Mouse (Mus musculus): ENCODE measurements around the gene Atat1. TPM values are rescaled to one million over a fixed set of nuclear protein-coding genes. Genes with fewer than 3 reads are reported as not detected.
"Not testable (repeated sequence)": the region's sequence is repeated elsewhere in the genome, so short reads cannot be mapped to it uniquely, and the experiment has no call there.

Atat1 gene
- 18.1 and 18.3 TPM in 2 replicates for total RNA-seq (2014; fragmentation: Nextera tagmentation)
- total RNA-seq (2017), result 7.3 and 10.5 TPM in 2 replicates
- polyA plus RNA-seq (2012), result 16.3 and 17.3 TPM in 2 replicates

GRCm38 (mm10) chr17:35909919-35910369 is at the start of gene Atat1:
Gene Atat1, minus strand, starts transcription at chr17:35910075.
- peak; percentile 77 for DNase-seq (ENCODE audit: low spot score)
- H3K36me3 ChIP-seq (replicated peaks), result peaks cover 86% of the 10 kb centered on the region
- ATAC-seq (ENCODE audit: extremely low read depth, insufficient number of reproducible peaks, low FRiP score, poor library complexity, severe bottlenecking), result peak; percentile 81
- no peaks in the 10 kb centered on the region for H3K9me3 ChIP-seq (replicated peaks)
- TF ChIP-seq TAL1 (conservative IDR thresholded peaks at IDR 0.05; ENCODE audit: low read depth, low read length), result no peak
- no peak for TF ChIP-seq GATA1 (IDR thresholded peaks at IDR 0.05; ENCODE audit: borderline replicate concordance, low read length)
- TF ChIP-seq GATA2 (IDR thresholded peaks at IDR 0.05; ENCODE audit: borderline replicate concordance, low read depth, low read length), result no peak
- no peak for TF ChIP-seq POLR2AphosphoS5 (IDR thresholded peaks at IDR 0.05; ENCODE audit: insufficient replicate concordance, low read depth, low read length)
- no peak for TF ChIP-seq CTCF (IDR thresholded peaks at IDR 0.05; ENCODE audit: low read depth, low read length)
- H3K27me3 ChIP-seq (ENCODE audit: insufficient read depth, low read length), result no peaks in the 10 kb centered on the region
- peak within 1 kb of the TSS; percentile 80 for H3K4me3 ChIP-seq (ENCODE audit: low read depth, low read length)
- peaks cover 62% of the 10 kb centered on the region for H3K4me1 ChIP-seq (ENCODE audit: insufficient read depth, low read depth, low read length)

GRCm38 (mm10) chr17:35958533-35959223 is 48.8 kb upstream of the Atat1 start:
- no peak for TF ChIP-seq TAL1 (conservative IDR thresholded peaks at IDR 0.05; ENCODE audit: low read depth, low read length)
- TF ChIP-seq CTCF (IDR thresholded peaks at IDR 0.05; ENCODE audit: low read depth, low read length), result no peak
- TF ChIP-seq GATA1 (IDR thresholded peaks at IDR 0.05; ENCODE audit: borderline replicate concordance, low read length), result no peak
- TF ChIP-seq POLR2AphosphoS5 (IDR thresholded peaks at IDR 0.05; ENCODE audit: insufficient replicate concordance, low read depth, low read length), result no peak
- TF ChIP-seq GATA2 (IDR thresholded peaks at IDR 0.05; ENCODE audit: borderline replicate concordance, low read depth, low read length), result no peak

GRCm38 (mm10) chr17:35954665-35955064 is 44.8 kb upstream of the Atat1 start:
- DNase-seq (ENCODE audit: low spot score), result no peak
- no peak overlapping the region for H3K4me3 ChIP-seq (ENCODE audit: low read depth, low read length)
- peaks cover 54% of the 10 kb centered on the region for H3K36me3 ChIP-seq (replicated peaks)
- no peaks in the 10 kb centered on the region for H3K9me3 ChIP-seq (replicated peaks)
- peaks cover 9% of the 10 kb centered on the region; the same call in 1 of the 2 replicates for H3K27me3 ChIP-seq (ENCODE audit: insufficient read depth, low read length)
- TF ChIP-seq POLR2AphosphoS5 (IDR thresholded peaks at IDR 0.05; ENCODE audit: insufficient replicate concordance, low read depth, low read length), result no peak
- TF ChIP-seq GATA1 (IDR thresholded peaks at IDR 0.05; ENCODE audit: borderline replicate concordance, low read length), result no peak
- no peak for TF ChIP-seq GATA2 (IDR thresholded peaks at IDR 0.05; ENCODE audit: borderline replicate concordance, low read depth, low read length)
- TF ChIP-seq CTCF (IDR thresholded peaks at IDR 0.05; ENCODE audit: low read depth, low read length), result no peak
- no peak for TF ChIP-seq TAL1 (conservative IDR thresholded peaks at IDR 0.05; ENCODE audit: low read depth, low read length)
- peaks cover 16% of the 10 kb centered on the region for H3K4me1 ChIP-seq (ENCODE audit: insufficient read depth, low read depth, low read length)
- no peak for ATAC-seq (ENCODE audit: extremely low read depth, insufficient number of reproducible peaks, low FRiP score, poor library complexity, severe bottlenecking)

More at GRCm38 (mm10) chr17:35958533-35959223, 48.8 kb upstream of the Atat1 start:
- ATAC-seq (ENCODE audit: extremely low read depth, insufficient number of reproducible peaks, low FRiP score, poor library complexity, severe bottlenecking) (no peak), DNase-seq (ENCODE audit: low spot score) (no peak)
- Histone ChIP-seq H3K4me1 (ENCODE audit: insufficient read depth, low read depth, low read length) (peaks cover 22% of the 10 kb centered on the region), H3K27me3 (ENCODE audit: insufficient read depth, low read length) (no peaks in the 10 kb centered on the region; the same call in 1 of the 2 replicates), H3K9me3 (replicated peaks) (no peaks in the 10 kb centered on the region), H3K36me3 (replicated peaks) (peaks cover 92% of the 10 kb centered on the region), H3K4me3 (ENCODE audit: low read depth, low read length) (no peak overlapping the region)

GRCm38 (mm10) chr17:35952559-35952958 is 42.7 kb upstream of the Atat1 start:
- not testable (repeated sequence) for ATAC-seq (ENCODE audit: extremely low read depth, insufficient number of reproducible peaks, low FRiP score, poor library complexity, severe bottlenecking); DNase-seq (ENCODE audit: low spot score)

GRCm38 (mm10) chr17:35950946-35951345 is 41.1 kb upstream of the Atat1 start:
- not testable (repeated sequence) for H3K4me3 ChIP-seq (ENCODE audit: low read depth, low read length); H3K4me1 ChIP-seq (ENCODE audit: insufficient read depth, low read depth, low read length); ATAC-seq (ENCODE audit: extremely low read depth, insufficient number of reproducible peaks, low FRiP score, poor library complexity, severe bottlenecking); DNase-seq (ENCODE audit: low spot score); H3K9me3 ChIP-seq (replicated peaks)
- Histone ChIP-seq H3K36me3 (replicated peaks) (peaks cover 17% of the 10 kb centered on the region), H3K27me3 (ENCODE audit: insufficient read depth, low read length) (peaks cover 19% of the 10 kb centered on the region)

More at GRCm38 (mm10) chr17:35952559-35952958, 42.7 kb upstream of the Atat1 start:
- H3K9me3 ChIP-seq (replicated peaks); H3K4me1 ChIP-seq (ENCODE audit: insufficient read depth, low read depth, low read length); H3K4me3 ChIP-seq (ENCODE audit: low read depth, low read length): not testable (repeated sequence)
- Histone ChIP-seq H3K36me3 (replicated peaks) (peaks cover 33% of the 10 kb centered on the region), H3K27me3 (ENCODE audit: insufficient read depth, low read length) (peaks cover 14% of the 10 kb centered on the region)

- Histone ChIP-seq H3K4me3 (ENCODE audit: low read depth, low read length) (no peak overlapping the region), H3K9me3 (replicated peaks) (peaks cover 6% of the 10 kb centered on the region), H3K27me3 (ENCODE audit: insufficient read depth, low read length) (no peaks in the 10 kb centered on the region), H3K4me1 (ENCODE audit: insufficient read depth, low read depth, low read length) (no peaks in the 10 kb centered on the region; the same call in 1 of the 2 replicates), H3K36me3 (replicated peaks) (no peaks in the 10 kb centered on the region)
- ATAC-seq (ENCODE audit: extremely low read depth, insufficient number of reproducible peaks, low FRiP score, poor library complexity, severe bottlenecking), result no peak
- no peak for DNase-seq (ENCODE audit: low spot score)
- TF ChIP-seq POLR2AphosphoS5 (IDR thresholded peaks at IDR 0.05; ENCODE audit: insufficient replicate concordance, low read depth, low read length) (no peak), CTCF (IDR thresholded peaks at IDR 0.05; ENCODE audit: low read depth, low read length) (no peak), TAL1 (conservative IDR thresholded peaks at IDR 0.05; ENCODE audit: low read depth, low read length) (no peak), GATA2 (IDR thresholded peaks at IDR 0.05; ENCODE audit: borderline replicate concordance, low read depth, low read length) (no peak), GATA1 (IDR thresholded peaks at IDR 0.05; ENCODE audit: borderline replicate concordance, low read length) (no peak)
These were observed 30.1 kb upstream of the Atat1 start for GRCm38 (mm10) chr17:35939941-35940340.

Measured in G1E (cell line).